Mouse (Mus musculus): ENCODE data around the gene Cfap99.

Gene Cfap99

DNA sequence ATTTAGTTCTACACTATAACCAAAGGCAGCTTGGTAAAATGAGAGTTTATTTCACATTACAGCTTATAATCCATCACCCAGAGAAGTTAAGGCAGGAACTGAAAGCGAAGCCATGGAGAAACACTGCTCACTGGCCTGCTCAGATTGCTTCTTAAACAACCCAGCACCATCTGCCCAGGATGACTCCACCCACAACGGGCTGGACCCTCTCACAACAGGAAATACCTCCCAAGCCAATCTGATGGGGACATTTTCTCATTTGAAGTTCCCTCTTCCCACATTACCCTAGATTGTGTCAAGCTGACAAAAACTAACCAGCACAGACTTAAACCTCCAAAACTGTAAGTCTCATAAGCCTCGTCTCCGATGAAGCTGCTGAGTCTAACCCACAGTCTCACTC lies 10.3 kb upstream of the Cfap99 start:
- DNase-seq (ENCODE audit: low read depth, low spot score), result no peak

DNA sequence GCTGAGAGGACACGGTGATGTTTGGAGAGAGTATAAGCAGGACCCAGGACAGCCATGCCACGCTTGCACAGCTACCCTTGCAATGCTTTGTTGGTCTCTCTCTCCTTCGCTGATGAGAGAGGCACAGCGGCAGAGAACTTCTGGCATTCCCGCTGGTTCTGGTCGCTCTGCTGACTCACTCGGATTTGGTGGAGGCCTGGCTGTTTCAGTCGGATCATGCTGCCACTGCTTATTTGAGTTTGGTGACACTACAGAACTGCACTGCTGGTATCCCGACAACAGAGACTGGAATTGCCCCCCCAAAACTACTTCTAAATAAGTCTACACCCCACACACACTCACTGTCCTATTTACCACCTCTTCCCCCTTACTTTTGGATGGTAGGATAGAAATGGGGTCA lies 9.2 kb upstream of the Cfap99 start:
- no peak for DNase-seq (ENCODE audit: low read depth, low spot score)

DNA sequence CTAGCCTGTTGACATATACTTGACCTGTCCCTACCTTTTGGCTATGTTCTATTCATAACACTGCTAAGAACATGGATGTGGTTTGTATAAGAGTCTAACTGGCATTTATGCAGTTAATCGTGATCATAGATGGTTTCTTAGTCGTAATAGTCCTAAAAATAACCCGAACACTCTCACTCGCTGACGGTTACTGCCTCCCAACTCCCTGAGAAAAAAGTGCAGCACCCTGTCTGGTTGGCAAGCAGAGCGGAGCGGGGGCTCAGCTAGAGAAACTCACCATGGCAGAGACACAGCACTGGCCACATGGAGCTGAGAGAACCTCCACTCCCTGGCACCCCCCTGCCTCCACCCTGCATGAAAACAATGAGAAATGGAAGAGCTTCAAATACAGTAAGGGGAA lies 7.4 kb upstream of the Cfap99 start:
- no peak for DNase-seq (ENCODE audit: low read depth, low spot score)

- DNase-seq (ENCODE audit: low read depth, low spot score), result no peak
Observed at GRCm38 (mm10) chr5:34283355-34283754, 5.0 kb upstream of the Cfap99 start.

- DNase-seq (ENCODE audit: low read depth, low spot score), result no peak
Observed at GRCm38 (mm10) chr5:34284156-34284750, 4.1 kb upstream of the Cfap99 start.

GRCm38 (mm10) chr5:34285285-34285684 lies 3.1 kb upstream of the Cfap99 start:
- no peak for DNase-seq (ENCODE audit: low read depth, low spot score)

DNA sequence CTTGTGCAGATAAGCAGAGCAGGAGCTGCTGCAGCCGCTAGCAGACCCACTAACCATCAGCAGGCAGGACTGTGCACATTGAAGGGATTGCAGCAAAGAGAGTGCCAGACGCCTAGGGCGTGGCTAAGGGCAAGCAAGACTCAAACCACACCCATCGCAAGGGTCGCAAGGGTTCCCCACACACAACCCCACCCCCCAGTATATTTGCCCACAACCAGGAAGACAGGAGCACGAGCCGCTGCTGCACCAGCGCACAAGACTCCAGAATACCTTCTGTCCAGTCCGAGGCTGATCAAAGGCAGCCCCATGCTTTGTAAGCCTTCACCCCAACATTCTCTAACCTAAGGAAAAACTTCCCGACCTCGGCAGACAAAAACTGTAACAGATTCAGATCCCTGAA lies 1.9 kb upstream of the Cfap99 start:
- DNase-seq (ENCODE audit: low read depth, low spot score), result no peak

DNA sequence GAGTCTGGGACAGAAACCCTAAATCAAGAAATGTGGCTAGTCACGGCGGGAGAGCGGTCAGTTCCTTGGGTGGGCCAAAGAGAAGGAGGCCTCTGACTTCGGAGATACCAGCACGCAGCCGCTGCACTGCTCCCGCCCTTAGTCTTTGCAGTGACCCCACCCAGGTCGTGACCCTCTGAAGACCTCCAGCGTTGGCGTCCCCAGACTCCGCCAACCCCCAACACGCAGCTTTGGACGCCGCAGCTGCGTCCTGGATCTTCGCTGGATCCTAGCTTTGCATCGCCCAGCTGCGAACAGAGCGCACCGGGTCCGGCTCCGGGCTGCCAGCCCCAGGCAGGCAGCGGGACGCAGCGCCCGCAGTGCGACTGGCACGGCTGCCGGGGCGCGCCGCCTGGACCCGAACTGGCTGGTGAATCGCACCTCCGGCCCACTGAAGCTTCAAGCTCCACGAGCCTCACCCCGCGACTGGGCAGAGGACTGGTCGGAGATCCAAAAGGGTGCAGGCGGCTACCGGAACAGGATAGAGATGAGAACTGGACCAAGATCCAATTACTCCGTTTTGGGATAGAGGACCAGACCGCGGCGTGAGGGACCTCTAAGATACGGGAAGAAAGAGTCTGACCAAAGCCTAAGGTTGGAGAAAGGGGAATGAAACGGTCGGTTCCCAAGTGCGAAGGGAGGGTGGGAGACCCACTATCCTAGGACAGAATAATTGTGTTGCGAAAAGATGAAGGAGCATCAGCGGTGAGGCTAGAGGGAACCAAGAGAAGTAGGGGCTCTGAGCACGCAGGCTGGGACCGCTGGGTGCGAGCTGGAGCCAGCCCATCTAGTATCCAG lies 1.2 kb upstream of the Cfap99 start:
- DNase-seq (ENCODE audit: low read depth, low spot score), result no peak

GRCm38 (mm10) chr5:34287838-34288145 lies 608 bp upstream of the Cfap99 start:
- DNase-seq (ENCODE audit: low read depth, low spot score), result no peak

DNA sequence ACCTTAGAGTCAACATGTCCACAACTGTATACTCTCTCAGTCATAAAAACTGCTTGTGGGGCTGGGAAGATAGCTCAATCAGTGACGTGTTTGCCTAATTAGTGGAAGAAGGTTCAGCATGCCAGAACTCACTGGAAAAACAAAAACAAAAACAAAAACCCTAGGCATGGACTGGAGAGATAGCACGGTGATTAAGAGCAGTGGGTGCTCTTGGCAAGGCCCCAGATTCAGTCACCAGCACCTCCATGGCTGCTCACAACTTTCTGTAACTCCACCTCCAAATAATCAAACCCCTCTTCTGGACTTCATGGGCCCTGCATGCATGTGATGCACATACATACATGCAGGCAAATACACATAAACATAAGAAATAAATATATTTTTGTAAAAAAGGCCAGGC lies 886 bp downstream of the Cfap99 start:
- DNase-seq (ENCODE audit: low read depth, low spot score), result no peak

DNA sequence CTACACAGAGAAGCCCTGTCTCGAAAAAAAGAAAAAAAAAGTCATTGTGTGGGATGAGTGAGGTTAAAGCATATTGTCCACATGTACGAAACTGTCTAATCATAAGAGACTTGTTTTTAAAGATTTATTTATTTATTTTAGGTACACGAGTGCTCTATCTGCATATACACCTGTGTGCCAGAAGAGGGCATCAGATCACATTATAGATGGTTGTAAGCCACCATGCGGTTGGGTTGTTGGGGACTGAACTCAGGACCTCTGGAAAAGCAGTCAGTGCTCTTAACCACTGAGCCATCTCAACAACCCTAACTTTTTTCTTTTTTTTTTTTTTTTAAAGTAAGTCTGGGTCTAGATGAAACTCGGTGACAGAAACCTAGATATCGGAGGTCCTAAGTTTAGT lies 5.0 kb downstream of the Cfap99 start:
- DNase-seq (ENCODE audit: low read depth, low spot score), result no peak

- DNase-seq (ENCODE audit: low read depth, low spot score), result no peak
Observed at GRCm38 (mm10) chr5:34294696-34295095, 6.3 kb downstream of the Cfap99 start.

- DNase-seq (ENCODE audit: low read depth, low spot score), result no peak
Observed at GRCm38 (mm10) chr5:34295141-34295540, 6.7 kb downstream of the Cfap99 start.

- DNase-seq (ENCODE audit: low read depth, low spot score), result no peak
Observed at GRCm38 (mm10) chr5:34298061-34298460, 9.7 kb downstream of the Cfap99 start.

DNA sequence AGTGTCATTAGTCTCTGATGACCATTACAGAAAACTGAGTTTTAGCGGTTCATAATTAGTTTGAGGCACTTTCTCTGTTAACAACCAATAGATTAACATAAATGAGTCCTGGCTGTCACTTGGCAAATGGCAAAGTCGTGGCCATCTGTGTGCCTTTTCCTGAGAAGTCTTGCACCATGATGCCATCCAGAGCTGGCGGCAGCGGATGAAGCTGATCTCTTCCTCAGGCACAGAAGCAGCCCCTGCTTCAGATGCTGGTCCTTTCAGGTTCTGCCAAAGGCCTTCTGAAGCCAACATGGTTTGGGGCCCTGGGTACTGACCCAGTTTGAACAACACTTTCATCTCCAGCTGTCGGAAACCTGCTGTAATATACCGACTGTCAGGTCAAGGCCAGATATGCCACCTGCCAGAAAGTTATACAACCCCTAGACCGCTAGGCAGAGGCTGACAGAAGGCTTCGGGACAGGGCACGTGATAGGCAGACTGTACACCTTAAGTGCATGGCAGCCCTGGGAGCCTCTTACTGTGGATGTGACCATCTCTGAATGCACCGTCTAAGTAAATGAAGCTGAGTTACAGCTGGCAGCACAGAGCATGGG lies 10.6 kb downstream of the Cfap99 start:
- no peak for DNase-seq (ENCODE audit: low read depth, low spot score)

DNA sequence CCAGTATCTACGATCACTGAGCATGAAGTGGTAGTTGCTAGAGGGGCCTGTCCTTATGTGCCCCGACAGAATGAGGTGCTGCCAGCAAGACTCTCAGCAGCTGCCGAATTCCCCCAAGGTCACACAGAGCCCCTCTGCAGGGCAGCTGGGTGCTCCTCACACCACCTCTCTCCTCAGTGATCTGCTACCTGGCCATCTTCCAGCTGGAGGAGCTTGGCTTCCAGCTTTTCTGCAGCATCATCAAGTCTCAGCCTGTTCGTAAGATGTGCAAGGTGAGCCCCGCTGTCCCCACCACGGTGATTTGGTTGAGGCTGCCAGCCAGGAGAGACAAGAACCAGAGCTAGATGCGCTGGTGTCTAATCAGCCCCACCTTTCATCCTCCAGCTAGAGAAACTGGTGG lies 14.0 kb downstream of the Cfap99 start:
- no peak for DNase-seq (ENCODE audit: low read depth, low spot score)

DNA sequence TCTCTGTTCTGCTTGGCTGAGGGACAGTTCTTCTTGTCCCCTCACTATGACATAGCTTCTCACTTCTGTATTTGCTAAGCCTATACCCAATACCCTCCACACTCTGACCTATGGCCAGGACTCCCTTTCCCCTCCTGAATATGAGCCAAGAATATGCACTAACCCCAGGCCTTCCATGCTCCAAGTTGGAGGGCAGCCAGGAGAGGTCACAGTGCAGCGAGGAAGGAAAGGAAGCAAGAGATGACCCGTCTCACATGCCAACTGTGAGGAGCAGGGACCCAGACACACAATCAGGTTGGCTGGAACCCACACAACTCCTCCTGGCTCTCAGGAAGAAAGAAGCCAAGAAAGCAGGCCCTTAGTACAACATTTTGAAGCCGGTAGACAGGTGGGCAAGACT lies 20.6 kb downstream of the Cfap99 start:
- no peak for DNase-seq (ENCODE audit: low read depth, low spot score)

- DNase-seq (ENCODE audit: low read depth, low spot score), result no peak
Observed at GRCm38 (mm10) chr5:34319491-34320034, 31.2 kb downstream of the Cfap99 start.

GRCm38 (mm10) chr5:34321236-34321635 lies 32.8 kb downstream of the Cfap99 start:
- no peak for DNase-seq (ENCODE audit: low read depth, low spot score)

DNA sequence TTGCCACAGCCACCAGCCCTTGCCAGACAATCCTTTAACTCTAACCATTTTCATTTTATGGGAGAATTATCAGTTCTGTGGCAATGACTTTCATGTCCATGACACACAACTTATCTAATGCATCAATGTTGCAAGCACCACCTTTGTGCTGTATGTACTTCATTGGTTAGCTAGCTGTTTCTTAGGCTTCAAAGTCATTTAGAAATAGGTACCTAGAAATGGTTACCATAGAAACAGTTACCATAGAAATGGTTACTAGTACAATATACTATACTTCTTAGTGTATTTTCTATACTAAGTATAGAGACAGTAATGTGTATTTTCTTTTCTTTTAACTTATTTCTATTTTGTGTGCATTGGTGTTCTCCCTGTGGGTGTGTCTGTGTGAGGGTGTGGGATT lies 36.9 kb downstream of the Cfap99 start:
- DNase-seq (ENCODE audit: low read depth, low spot score), result no peak

GRCm38 (mm10) chr5:34326249-34326691 lies 37.9 kb downstream of the Cfap99 start:
- DNase-seq (ENCODE audit: low read depth, low spot score), result no peak

DNA sequence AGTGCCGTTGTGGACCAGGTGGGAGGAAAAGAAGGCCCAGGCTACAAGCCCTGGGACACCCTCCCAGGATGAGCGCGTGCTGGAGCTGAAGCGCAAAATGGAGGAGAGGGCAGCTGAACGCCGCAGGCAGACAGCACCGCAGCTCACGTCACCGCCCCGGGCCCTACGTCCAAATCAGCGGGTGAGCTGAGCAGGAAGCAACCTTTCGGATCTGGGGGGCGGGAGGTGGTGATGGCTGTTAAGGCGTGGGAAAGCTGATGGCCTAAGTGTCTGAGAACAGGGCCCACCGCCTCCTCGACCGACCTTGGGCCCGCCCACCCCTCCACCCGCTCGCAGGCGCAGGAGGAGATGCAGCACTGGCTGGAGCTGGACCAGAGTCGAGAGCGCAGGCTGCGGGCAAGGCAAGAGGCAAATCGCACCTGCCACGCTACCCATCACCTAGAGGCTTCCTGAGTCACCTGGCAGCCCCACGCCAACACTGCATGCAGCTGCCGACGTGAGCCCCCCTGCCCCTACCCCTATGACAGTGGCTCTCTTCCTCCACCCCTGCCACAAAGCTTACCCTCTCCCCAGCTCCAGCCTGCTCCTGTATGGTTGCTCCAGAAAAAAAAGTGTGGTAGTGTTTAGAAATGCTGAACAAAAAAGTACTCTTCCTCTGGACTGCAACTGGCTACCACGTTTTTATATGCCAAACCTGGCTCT lies 38.6 kb downstream of the Cfap99 start:
- peak; percentile 19 for DNase-seq (ENCODE audit: low read depth, low spot score)

Measured in embryo, embryonic 11.5 days (tissue).